Mouse (Mus musculus): ENCODE measurements around the gene Fbxo5. TPM values are rescaled to one million over a fixed set of nuclear protein-coding genes. Genes with fewer than 3 reads are reported as not detected.

The Fbxo5 gene
- 3.9 to 7.9 TPM (median 5.7 TPM) in 4 replicates for total RNA-seq (2023)

DNA sequence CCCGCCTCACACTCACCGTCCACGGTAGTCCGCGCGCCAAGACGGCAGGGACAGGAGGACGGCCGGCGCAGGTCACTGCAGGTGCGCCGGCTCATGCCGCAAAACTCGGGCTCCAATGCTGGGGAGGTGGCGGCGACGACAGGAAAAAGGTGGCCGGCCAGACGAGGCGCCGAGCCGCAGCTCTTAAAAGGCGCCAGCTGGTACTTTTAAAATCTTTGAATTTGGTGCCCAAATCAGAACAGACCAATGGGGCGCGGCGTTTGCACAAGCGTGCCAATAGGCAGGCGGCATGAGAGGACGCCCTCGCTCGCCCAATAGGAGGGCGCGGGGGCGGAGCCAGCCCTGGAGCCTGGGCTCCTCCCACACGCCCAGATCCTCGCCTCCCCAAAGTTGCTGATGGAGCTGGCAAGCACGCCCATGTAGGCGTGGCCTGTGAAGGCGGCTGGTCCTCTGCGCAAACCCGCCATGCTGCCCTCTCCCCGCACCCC, at the start of gene Fbxo5:
Gene Fbxo5, minus strand, starts transcription at position 358 of the 488 bp plus-strand sequence.

DNA sequence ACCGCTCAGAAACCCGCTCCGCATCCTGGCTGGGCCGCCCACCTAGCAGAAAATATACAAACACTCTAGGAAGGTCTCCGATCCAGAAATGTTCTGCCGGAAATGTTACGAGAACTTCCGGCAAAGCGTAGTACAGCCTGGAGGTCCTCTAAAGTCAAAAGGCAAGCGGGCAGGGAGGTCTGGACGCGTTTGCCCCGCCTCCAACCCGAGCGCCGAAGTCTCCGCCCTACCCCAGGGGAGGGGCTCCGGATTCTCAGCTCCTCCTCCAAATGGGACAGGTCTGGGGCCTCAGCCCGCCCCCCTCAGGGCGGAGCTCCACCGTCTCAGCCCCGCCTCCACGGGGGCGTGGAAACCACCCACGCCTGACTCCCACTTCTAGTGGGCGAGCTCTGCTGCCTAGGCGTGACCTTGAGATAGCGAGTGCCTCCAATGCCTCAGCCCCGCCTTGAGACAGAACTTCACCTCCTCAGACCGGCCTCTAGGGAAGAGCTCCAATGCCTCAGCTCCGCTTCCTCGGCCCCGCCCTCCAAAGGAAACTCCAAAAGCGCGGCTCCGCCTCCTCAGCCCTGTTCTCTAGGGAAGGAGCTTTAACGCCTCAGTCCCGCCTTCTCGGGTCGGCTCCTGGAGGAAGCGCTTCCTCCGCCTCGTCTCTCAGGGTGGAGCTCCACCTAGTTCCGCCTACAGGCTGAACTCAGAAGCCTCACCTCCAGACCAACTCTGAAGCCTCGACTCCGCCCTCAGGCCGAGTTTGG, 18.5 kb upstream of the Fbxo5 start, which contains the start of gene Mtrf1l:
Gene Mtrf1l, minus strand, starts transcription at position 171 of the 752 bp plus-strand sequence.

Other genes with a start within 250 kb of the Fbxo5 start
- not detected in 4 replicates for gene Myct1, start 211.8 kb downstream of the Fbxo5 start, total RNA-seq (2023)
- not detected in 4 replicates for gene Vip, start 166.4 kb downstream of the Fbxo5 start, total RNA-seq (2023)
- 20.7 to 23.0 TPM (median 22.2 TPM) in 4 replicates for gene Mtrf1l, start 18.3 kb upstream of the Fbxo5 start, total RNA-seq (2023)
- not detected in 4 replicates for gene Rgs17, start 116.8 kb upstream of the Fbxo5 start, total RNA-seq (2023)

All from B cell, adult 62 days (primary cell).